Mouse (Mus musculus) neural tube, embryonic 12.5 days (tissue): Measurements from ENCODE around the gene Lpp. TPM values are rescaled to one million over a fixed set of nuclear protein-coding genes. Genes with fewer than 3 reads are reported as not detected.

ENCODE experiments used
- ATAC-seq: fragments of 200-750 bp; cut with Nextera tagmentation; 2 replicates; pipeline ENCODE4 v1.8.0; 2017; ENCODE audit warnings: low read depth, mild to moderate bottlenecking, moderate TSS enrichment, moderate library complexity; ENCODE audit not compliant: low FRiP score
- H3K27ac ChIP-seq: fragments of 300-500 bp; sonication (generic); 2 replicates; pipeline ENCODE4 v1.5.1; 2016
- H3K27me3 ChIP-seq: fragments of 300-500 bp; sonication (generic); replicated peaks from 2 replicates; pipeline ENCODE4 v1.6.1; 2016; ENCODE audit warnings: mild to moderate bottlenecking
- H3K36me3 ChIP-seq: fragments of 300-500 bp; sonication (generic); 2 replicates; pipeline ENCODE4 v1.6.1; 2016; ENCODE audit warnings: mild to moderate bottlenecking
- H3K4me1 ChIP-seq: fragments of 300-500 bp; sonication (generic); 2 replicates; pipeline ENCODE4 v1.6.1; 2016
- H3K4me2 ChIP-seq: fragments of 300-500 bp; sonication (generic); replicated peaks from 2 replicates; pipeline ENCODE4 v1.6.1; 2016; ENCODE audit warnings: mild to moderate bottlenecking
- H3K4me3 ChIP-seq: fragments of 300-500 bp; sonication (generic); 2 replicates; pipeline ENCODE4 v1.5.1; 2016
- H3K9ac ChIP-seq: fragments of 300-500 bp; sonication (generic); 2 replicates; pipeline ENCODE4 v1.6.1; 2016; ENCODE audit warnings: mild to moderate bottlenecking
- H3K9me3 ChIP-seq: fragments of 300-500 bp; sonication (generic); 2 replicates; pipeline ENCODE4 v1.6.1; 2016; ENCODE audit warnings: mild to moderate bottlenecking
- WGBS: fragments of 180-500 bp; shearing (Covaris S2); methylation state at CpG from one replicate; pipeline ENCODE4 v1.1.7; 2016; 5-methylcytosine and 5-hydroxymethylcytosine counted together
- polyA plus RNA-seq: library from polyadenylated mRNA; unstranded; fragments of >200 nt; fragmentation: Nextera tagmentation; extraction: Ambion mirVana; gene quantifications from 2 replicates; pipeline ENCODE4 v1.2.1, GENCODE M21; 2016

Gene Lpp
- polyA plus RNA-seq, 1 experiment from 2014 or later, result 18.8 TPM

- no peak overlapping the region for H3K9ac ChIP-seq
- no peak for ATAC-seq
- no peak overlapping the region for H3K4me3 ChIP-seq
- no peak overlapping the region for H3K4me2 ChIP-seq
- 88% methylated on average over 1 of the region's 1 CpGs for WGBS
- no peak overlapping the region for H3K27ac ChIP-seq
- H3K4me1 ChIP-seq, result no peaks in the 10 kb centered on the region
- no peaks in the 10 kb centered on the region for H3K27me3 ChIP-seq
- no peaks in the 10 kb centered on the region for H3K36me3 ChIP-seq
- 0 out of 2 replicates have a peak, but pooled peaks cover 3% of the 10 kb centered on the region for H3K9me3 ChIP-seq
Observed at GRCm38 (mm10) chr16:24958661-24959060, 565.4 kb downstream of the Lpp start.

GRCm38 (mm10) chr16:24960901-24961806 is 567.8 kb downstream of the Lpp start:
- H3K4me2 ChIP-seq, result no peak overlapping the region
- H3K36me3 ChIP-seq, result no peaks in the 10 kb centered on the region
- no peak for ATAC-seq
- H3K27me3 ChIP-seq, result no peaks in the 10 kb centered on the region
- H3K9ac ChIP-seq, result no peak overlapping the region
- no peak overlapping the region for H3K27ac ChIP-seq
- 0 out of 2 replicates have a peak, but pooled peaks cover 3% of the 10 kb centered on the region for H3K9me3 ChIP-seq
- WGBS, result 79% methylated on average over 10 of the region's 10 CpGs
- no peaks in the 10 kb centered on the region for H3K4me1 ChIP-seq
- H3K4me3 ChIP-seq, result no peak overlapping the region

- ATAC-seq, result no peak
- H3K9ac ChIP-seq, result no peak overlapping the region
- H3K27ac ChIP-seq, result no peak overlapping the region
- no peak overlapping the region for H3K4me2 ChIP-seq
- WGBS, result 89% methylated on average over 1 of the region's 1 CpGs
- no peaks in the 10 kb centered on the region for H3K9me3 ChIP-seq
- H3K27me3 ChIP-seq, result no peaks in the 10 kb centered on the region
- H3K36me3 ChIP-seq, result no peaks in the 10 kb centered on the region
- no peaks in the 10 kb centered on the region for H3K4me1 ChIP-seq
- no peak overlapping the region for H3K4me3 ChIP-seq
Observed at GRCm38 (mm10) chr16:24964311-24964710, 571.0 kb downstream of the Lpp start.

GRCm38 (mm10) chr16:24965091-24965490 is 571.8 kb downstream of the Lpp start:
- WGBS, result 86% methylated on average over 4 of the region's 4 CpGs

GRCm38 (mm10) chr16:24966460-24966859 is 573.2 kb downstream of the Lpp start:
- H3K9me3 ChIP-seq, result no peaks in the 10 kb centered on the region
- no peaks in the 10 kb centered on the region for H3K36me3 ChIP-seq
- no peak for ATAC-seq
- no peak overlapping the region for H3K27ac ChIP-seq
- H3K4me1 ChIP-seq, result no peaks in the 10 kb centered on the region
- H3K27me3 ChIP-seq, result no peaks in the 10 kb centered on the region
- no peak overlapping the region for H3K4me2 ChIP-seq
- WGBS, result 94% methylated on average over 9 of the region's 9 CpGs
- H3K9ac ChIP-seq, result no peak overlapping the region
- no peak overlapping the region for H3K4me3 ChIP-seq

More at GRCm38 (mm10) chr16:24965091-24965490, 571.8 kb downstream of the Lpp start:
- H3K4me2 ChIP-seq, result no peak overlapping the region
- no peaks in the 10 kb centered on the region for H3K4me1 ChIP-seq
- H3K36me3 ChIP-seq, result no peaks in the 10 kb centered on the region
- H3K4me3 ChIP-seq, result no peak overlapping the region
- H3K27ac ChIP-seq, result no peak overlapping the region
- ATAC-seq, result no peak
- no peaks in the 10 kb centered on the region for H3K27me3 ChIP-seq
- H3K9ac ChIP-seq, result no peak overlapping the region
- H3K9me3 ChIP-seq, result no peaks in the 10 kb centered on the region

- H3K27me3 ChIP-seq, result no peaks in the 10 kb centered on the region
- no peak overlapping the region for H3K4me3 ChIP-seq
- no peak overlapping the region for H3K4me2 ChIP-seq
- 77% methylated on average over 5 of the region's 5 CpGs for WGBS
- H3K9ac ChIP-seq, result no peak overlapping the region
- no peak overlapping the region for H3K27ac ChIP-seq
- ATAC-seq, result no peak
- no peaks in the 10 kb centered on the region for H3K4me1 ChIP-seq
- H3K36me3 ChIP-seq, result 0 out of 2 replicates have a peak, but pooled peaks cover 5% of the 10 kb centered on the region
- H3K9me3 ChIP-seq, result no peaks in the 10 kb centered on the region
Observed at GRCm38 (mm10) chr16:24973009-24973631, 579.8 kb downstream of the Lpp start.

GRCm38 (mm10) chr16:24977771-24978170 is 584.5 kb downstream of the Lpp start:
- Histone ChIP-seq H3K4me3 (no peak overlapping the region), H3K9ac (no peak overlapping the region)

GRCm38 (mm10) chr16:24978226-24978625 is 584.9 kb downstream of the Lpp start:
- Histone ChIP-seq H3K4me3 (no peak overlapping the region), H3K4me2 (no peak overlapping the region), H3K27me3 (no peaks in the 10 kb centered on the region), H3K9ac (no peak overlapping the region), H3K36me3 (no peaks in the 10 kb centered on the region), H3K4me1 (no peaks in the 10 kb centered on the region), H3K9me3 (no peaks in the 10 kb centered on the region), H3K27ac (no peak overlapping the region)
- peak; percentile 78 for ATAC-seq
- WGBS, result 17% methylated on average over 1 of the region's 1 CpGs

More at GRCm38 (mm10) chr16:24977771-24978170, 584.5 kb downstream of the Lpp start:
- 100% methylated on average over 1 of the region's 1 CpGs for WGBS
- Histone ChIP-seq H3K9me3 (no peaks in the 10 kb centered on the region), H3K36me3 (no peaks in the 10 kb centered on the region), H3K27ac (no peak overlapping the region), H3K4me1 (no peaks in the 10 kb centered on the region), H3K27me3 (no peaks in the 10 kb centered on the region), H3K4me2 (no peak overlapping the region)
- no peak for ATAC-seq

- Histone ChIP-seq H3K27ac (no peak overlapping the region), H3K9me3 (no peaks in the 10 kb centered on the region), H3K36me3 (no peaks in the 10 kb centered on the region)
Observed at GRCm38 (mm10) chr16:24979391-24979790, 586.1 kb downstream of the Lpp start.

GRCm38 (mm10) chr16:24982828-24983227 is 589.5 kb downstream of the Lpp start:
- no peaks in the 10 kb centered on the region for H3K4me1 ChIP-seq
- no peak overlapping the region for H3K9ac ChIP-seq
- no peak overlapping the region for H3K4me2 ChIP-seq
- H3K4me3 ChIP-seq, result no peak overlapping the region
- H3K9me3 ChIP-seq, result no peaks in the 10 kb centered on the region
- H3K36me3 ChIP-seq, result no peaks in the 10 kb centered on the region
- no peak for ATAC-seq
- no peak overlapping the region for H3K27ac ChIP-seq
- WGBS, result 83% methylated on average over 4 of the region's 4 CpGs
- H3K27me3 ChIP-seq, result no peaks in the 10 kb centered on the region

More at GRCm38 (mm10) chr16:24979391-24979790, 586.1 kb downstream of the Lpp start:
- Histone ChIP-seq H3K4me1 (no peaks in the 10 kb centered on the region), H3K4me3 (no peak overlapping the region), H3K4me2 (no peak overlapping the region), H3K27me3 (no peaks in the 10 kb centered on the region), H3K9ac (no peak overlapping the region)
- WGBS, result 88% methylated on average over 4 of the region's 4 CpGs
- no peak for ATAC-seq

- WGBS, result 95% methylated on average over 11 of the region's 11 CpGs
- H3K27me3 ChIP-seq, result no peaks in the 10 kb centered on the region
- no peak overlapping the region for H3K27ac ChIP-seq
- ATAC-seq, result no peak
- H3K4me3 ChIP-seq, result no peak overlapping the region
- H3K9ac ChIP-seq, result no peak overlapping the region
- no peaks in the 10 kb centered on the region for H3K36me3 ChIP-seq
- no peak overlapping the region for H3K4me2 ChIP-seq
- no peaks in the 10 kb centered on the region for H3K4me1 ChIP-seq
- H3K9me3 ChIP-seq, result no peaks in the 10 kb centered on the region
Observed at GRCm38 (mm10) chr16:24990331-24990730, 597.0 kb downstream of the Lpp start.

GRCm38 (mm10) chr16:24991059-24991541 is 597.8 kb downstream of the Lpp start:
- H3K36me3 ChIP-seq, result no peaks in the 10 kb centered on the region
- 89% methylated on average over 10 of the region's 10 CpGs for WGBS
- no peaks in the 10 kb centered on the region for H3K27me3 ChIP-seq
- no peak overlapping the region for H3K4me3 ChIP-seq
- no peak overlapping the region for H3K27ac ChIP-seq
- H3K4me1 ChIP-seq, result no peaks in the 10 kb centered on the region
- H3K9ac ChIP-seq, result no peak overlapping the region
- no peaks in the 10 kb centered on the region for H3K9me3 ChIP-seq
- ATAC-seq, result no peak
- no peak overlapping the region for H3K4me2 ChIP-seq
